Mouse (Mus musculus): ENCODE measurements at regions not wholly inside any gene's neighbourhood (a gene's known extent, or its start where the extent isn't known, plus 50 kb on each side); places are given as distances from the start of the nearest gene placed in this dataset.

DNA sequence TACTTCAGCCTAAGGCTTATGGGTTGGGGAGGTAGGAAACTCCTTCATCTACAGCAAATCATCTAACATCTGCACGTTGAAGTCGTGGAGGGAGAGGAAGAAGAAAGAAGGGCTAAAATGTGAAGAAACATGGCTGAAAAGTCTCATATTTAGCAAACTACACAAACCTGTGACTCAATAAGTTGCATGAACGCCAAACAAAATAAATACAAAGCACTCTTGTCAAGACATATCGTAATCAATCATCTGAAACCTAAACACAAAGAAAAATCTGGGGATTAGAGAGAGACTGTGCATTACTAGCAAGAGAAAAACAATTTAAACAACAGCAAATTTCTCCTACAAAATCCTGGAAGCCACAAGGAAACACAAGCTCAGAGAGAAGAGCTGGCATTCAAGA, 322.7 kb downstream of the Sorl1 start:
- Histone ChIP-seq H3K36me3 (ENCODE audit: control insufficient read depth, insufficient read depth) (no peaks in the 10 kb centered on the region), H3K79me3 (ENCODE audit: low read depth) (no peaks in the 10 kb centered on the region), H3K79me2 (ENCODE audit: control insufficient read depth, insufficient read depth) (no peaks in the 10 kb centered on the region), H3ac (ENCODE audit: control insufficient read depth, insufficient read length, low read depth) (no peak overlapping the region), H3K4me3 (ENCODE audit: insufficient read depth, poor library complexity, severe bottlenecking) (no peak overlapping the region), H3K27me3 (ENCODE audit: control insufficient read depth, insufficient read depth, insufficient read length) (no peaks in the 10 kb centered on the region)
- TF ChIP-seq MAX (IDR thresholded peaks at IDR 0.05) (no peak), CEBPB (IDR thresholded peaks at IDR 0.05; ENCODE audit: low read depth) (peak; percentile 27)

DNA sequence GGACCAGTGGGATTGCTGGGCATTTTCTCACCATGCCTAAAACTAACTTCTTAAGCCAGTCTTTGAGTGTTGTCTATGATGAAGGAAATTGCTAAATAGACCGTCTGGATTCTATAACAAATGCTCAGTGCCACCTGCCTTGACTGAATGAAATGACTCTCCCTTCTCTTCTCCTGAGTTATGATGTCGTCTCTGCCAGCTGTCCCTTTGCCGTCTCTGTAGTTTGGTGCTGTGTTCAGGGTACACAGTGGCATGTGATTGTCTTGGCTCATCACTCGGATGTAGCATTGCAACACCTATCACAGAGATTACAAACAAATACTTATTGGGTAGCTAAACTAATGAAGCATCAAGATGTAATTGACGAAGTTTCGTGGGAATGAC, 331.3 kb downstream of the Sorl1 start:
- Histone ChIP-seq H3K4me3 (ENCODE audit: insufficient read depth, poor library complexity, severe bottlenecking) (no peak overlapping the region), H3K79me2 (ENCODE audit: control insufficient read depth, insufficient read depth) (no peaks in the 10 kb centered on the region), H3ac (ENCODE audit: control insufficient read depth, insufficient read length, low read depth) (no peak overlapping the region), H3K27me3 (ENCODE audit: control insufficient read depth, insufficient read depth, insufficient read length) (no peaks in the 10 kb centered on the region), H3K36me3 (ENCODE audit: control insufficient read depth, insufficient read depth) (no peaks in the 10 kb centered on the region), H3K79me3 (ENCODE audit: low read depth) (no peaks in the 10 kb centered on the region)
- TF ChIP-seq CTCF (IDR thresholded peaks at IDR 0.05; ENCODE audit: control insufficient read depth, insufficient read depth, insufficient read length) = no peak

DNA sequence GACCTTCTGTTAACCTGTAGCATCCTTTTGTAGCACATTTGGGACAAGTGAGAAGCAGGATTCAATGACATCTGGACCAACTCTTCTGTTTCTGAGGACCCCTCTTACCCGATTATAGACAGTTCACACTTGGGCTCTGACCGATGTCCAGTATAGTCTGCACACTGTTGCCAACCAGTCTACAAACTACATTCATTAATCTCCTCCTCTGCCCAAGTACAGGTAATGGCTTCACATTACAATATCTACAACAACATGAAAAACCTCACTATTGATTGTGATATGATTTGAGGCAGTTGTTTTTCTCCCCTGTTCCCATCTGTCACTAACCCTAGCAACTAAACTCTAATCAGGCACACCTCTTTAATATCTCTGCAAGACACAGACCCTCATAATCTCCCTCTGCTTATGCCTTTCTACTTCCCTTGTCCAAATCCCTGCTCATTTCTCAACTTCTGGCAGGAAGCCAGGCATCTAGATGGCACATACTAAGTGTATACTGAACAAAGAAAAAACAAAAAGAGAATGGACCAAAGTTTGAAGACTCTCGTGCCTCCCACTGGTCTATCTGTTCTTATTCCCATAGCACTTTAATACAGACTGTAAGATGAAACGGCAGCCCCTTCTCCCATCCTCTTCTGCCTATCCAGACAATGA, 331.8 kb downstream of the Sorl1 start:
- Histone ChIP-seq H3K4me3 (ENCODE audit: insufficient read depth, poor library complexity, severe bottlenecking) (no peak overlapping the region), H3ac (ENCODE audit: control insufficient read depth, insufficient read length, low read depth) (no peak overlapping the region), H3K36me3 (ENCODE audit: control insufficient read depth, insufficient read depth) (no peaks in the 10 kb centered on the region), H3K27me3 (ENCODE audit: control insufficient read depth, insufficient read depth, insufficient read length) (no peaks in the 10 kb centered on the region), H3K79me3 (ENCODE audit: low read depth) (no peaks in the 10 kb centered on the region), H3K79me2 (ENCODE audit: control insufficient read depth, insufficient read depth) (no peaks in the 10 kb centered on the region)
- TF ChIP-seq MAX (IDR thresholded peaks at IDR 0.05) (no peak), FOSL1 (IDR thresholded peaks at IDR 0.05; ENCODE audit: insufficient read depth, low read length, poor library complexity, severe bottlenecking) (no peak), USF1 (IDR thresholded peaks at IDR 0.05; ENCODE audit: low read depth) (no peak)

DNA sequence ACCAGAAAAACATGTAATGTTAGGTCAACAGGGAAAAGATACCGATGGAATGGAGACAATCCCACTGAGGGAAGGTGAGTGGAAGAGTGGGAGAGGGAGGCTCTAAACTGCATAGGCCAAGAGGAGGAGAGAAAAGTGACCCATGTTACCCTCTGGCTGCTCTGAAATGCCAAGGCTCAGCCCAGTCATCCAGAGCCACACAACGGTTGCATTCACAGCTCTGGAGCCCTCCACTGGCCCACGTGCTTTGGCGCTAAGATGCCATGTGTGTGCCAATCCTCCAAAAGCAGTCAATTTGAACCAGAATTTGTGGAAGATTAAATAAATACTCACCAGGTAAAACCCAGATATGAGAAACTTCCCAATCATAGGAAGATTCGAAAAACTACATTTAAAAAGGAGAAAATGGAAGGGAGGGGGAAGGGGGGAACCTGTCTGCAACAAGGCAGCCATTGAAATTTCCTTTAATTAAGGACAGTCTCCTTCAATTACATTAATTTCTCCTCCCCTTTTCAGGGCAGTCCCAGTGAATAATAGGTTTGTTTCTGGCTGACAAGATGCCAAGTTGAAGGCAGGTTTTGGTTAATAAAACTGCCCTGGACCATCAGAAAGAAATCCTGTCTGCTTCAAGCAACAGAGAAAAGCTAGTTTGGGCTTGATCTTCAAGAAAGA, 332.5 kb downstream of the Sorl1 start:
- Histone ChIP-seq H3K79me3 (ENCODE audit: low read depth) (no peaks in the 10 kb centered on the region), H3K79me2 (ENCODE audit: control insufficient read depth, insufficient read depth) (no peaks in the 10 kb centered on the region), H3ac (ENCODE audit: control insufficient read depth, insufficient read length, low read depth) (no peak overlapping the region), H3K36me3 (ENCODE audit: control insufficient read depth, insufficient read depth) (no peaks in the 10 kb centered on the region), H3K4me3 (ENCODE audit: insufficient read depth, poor library complexity, severe bottlenecking) (no peak overlapping the region), H3K27me3 (ENCODE audit: control insufficient read depth, insufficient read depth, insufficient read length) (no peaks in the 10 kb centered on the region)
- no peak for TF ChIP-seq CEBPB (IDR thresholded peaks at IDR 0.05; ENCODE audit: low read depth)
- TF ChIP-seq CTCF (IDR thresholded peaks at IDR 0.05; ENCODE audit: control insufficient read depth, insufficient read depth, insufficient read length) = no peak
- TF ChIP-seq MAX (IDR thresholded peaks at IDR 0.05) = no peak
- no peak for TF ChIP-seq FOSL1 (IDR thresholded peaks at IDR 0.05; ENCODE audit: insufficient read depth, low read length, poor library complexity, severe bottlenecking)

DNA sequence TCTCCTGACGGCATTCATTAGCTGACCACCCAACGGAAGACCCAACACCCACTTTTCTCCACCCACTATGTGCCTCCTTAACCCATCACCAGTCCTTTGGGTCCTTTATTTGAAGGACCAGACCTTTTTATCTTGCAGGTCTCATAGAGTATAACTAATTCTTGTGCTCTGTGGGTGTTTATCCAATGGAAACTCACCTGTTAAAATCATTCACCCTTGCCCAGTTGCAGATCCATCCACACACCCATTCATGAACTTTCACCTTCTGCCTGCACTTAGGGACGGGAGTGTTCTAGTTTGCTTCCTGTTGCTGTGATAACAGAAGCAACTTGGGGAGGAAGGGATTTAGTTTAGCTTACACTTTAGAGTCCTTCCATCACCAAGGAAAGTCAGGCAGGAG, 339.0 kb downstream of the Sorl1 start:
- no peak overlapping the region for H3ac ChIP-seq (ENCODE audit: control insufficient read depth, insufficient read length, low read depth)
- H3K36me3 ChIP-seq (ENCODE audit: control insufficient read depth, insufficient read depth) = no peaks in the 10 kb centered on the region
- H3K79me3 ChIP-seq (ENCODE audit: low read depth) = no peaks in the 10 kb centered on the region
- no peaks in the 10 kb centered on the region for H3K79me2 ChIP-seq (ENCODE audit: control insufficient read depth, insufficient read depth)
- TF ChIP-seq MYOG (IDR thresholded peaks at IDR 0.05; ENCODE audit: control insufficient read depth, extremely low read depth, insufficient read length) (no peak), FOSL1 (IDR thresholded peaks at IDR 0.05; ENCODE audit: insufficient read depth, low read length, poor library complexity, severe bottlenecking) (no peak), CTCF (IDR thresholded peaks at IDR 0.05; ENCODE audit: control insufficient read depth, insufficient read depth, insufficient read length) (no peak), MAX (IDR thresholded peaks at IDR 0.05) (no peak), CEBPB (IDR thresholded peaks at IDR 0.05; ENCODE audit: low read depth) (no peak), USF1 (IDR thresholded peaks at IDR 0.05; ENCODE audit: low read depth) (no peak), MYOD1 (IDR thresholded peaks at IDR 0.05; ENCODE audit: control insufficient read depth, insufficient read length, low read depth) (no peak)
- no peaks in the 10 kb centered on the region for H3K27me3 ChIP-seq (ENCODE audit: control insufficient read depth, insufficient read depth, insufficient read length)
- no peak overlapping the region for H3K4me3 ChIP-seq (ENCODE audit: insufficient read depth, poor library complexity, severe bottlenecking)

DNA sequence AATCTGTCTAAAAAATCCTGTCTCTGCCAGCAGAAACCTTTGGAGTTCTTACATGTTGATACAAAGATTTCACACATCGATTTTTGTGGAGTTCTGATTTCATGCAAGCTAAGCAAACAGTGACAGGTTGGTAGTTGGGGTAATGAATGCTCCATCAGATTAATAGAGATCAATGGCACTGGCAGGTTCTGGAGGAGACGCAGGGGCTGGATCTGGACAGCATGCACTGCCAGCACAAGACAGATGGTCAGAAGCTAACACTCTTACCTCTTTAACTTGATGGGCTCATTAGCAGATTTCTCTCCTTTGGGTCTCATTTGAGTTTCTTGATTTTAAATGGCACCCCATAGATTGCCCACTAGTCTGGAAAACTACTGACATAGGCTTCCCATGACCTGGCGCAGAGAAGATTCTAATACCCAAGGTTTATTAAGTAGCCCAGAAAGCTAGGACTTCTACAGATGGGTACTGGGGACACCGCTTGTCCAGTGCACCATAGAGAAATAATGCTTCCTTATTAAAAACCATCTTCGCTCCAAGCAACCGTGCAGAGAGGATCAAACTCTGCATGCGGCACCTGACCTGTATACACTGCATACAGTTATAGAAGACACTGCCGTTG, 351.7 kb downstream of the Sorl1 start:
- TF ChIP-seq FOSL1 (IDR thresholded peaks at IDR 0.05; ENCODE audit: insufficient read depth, low read length, poor library complexity, severe bottlenecking) (no peak), MAX (IDR thresholded peaks at IDR 0.05) (no peak), USF1 (IDR thresholded peaks at IDR 0.05; ENCODE audit: low read depth) (no peak), CTCF (IDR thresholded peaks at IDR 0.05; ENCODE audit: control insufficient read depth, insufficient read depth, insufficient read length) (no peak), CEBPB (IDR thresholded peaks at IDR 0.05; ENCODE audit: low read depth) (no peak), MYOG (IDR thresholded peaks at IDR 0.05; ENCODE audit: control insufficient read depth, extremely low read depth, insufficient read length) (no peak), MYOD1 (IDR thresholded peaks at IDR 0.05; ENCODE audit: control insufficient read depth, insufficient read length, low read depth) (no peak)
- Histone ChIP-seq H3ac (ENCODE audit: control insufficient read depth, insufficient read length, low read depth) (no peak overlapping the region), H3K79me2 (ENCODE audit: control insufficient read depth, insufficient read depth) (no peaks in the 10 kb centered on the region), H3K27me3 (ENCODE audit: control insufficient read depth, insufficient read depth, insufficient read length) (no peaks in the 10 kb centered on the region), H3K36me3 (ENCODE audit: control insufficient read depth, insufficient read depth) (no peaks in the 10 kb centered on the region), H3K79me3 (ENCODE audit: low read depth) (no peaks in the 10 kb centered on the region), H3K4me3 (ENCODE audit: insufficient read depth, poor library complexity, severe bottlenecking) (no peak overlapping the region)

Measured in C2C12 (cell line).